Mouse (Mus musculus) kidney, adult 2 months (tissue): ENCODE measurements at regions not wholly inside any gene's neighbourhood (a gene's known extent, or its start where the extent isn't known, plus 50 kb on each side); places are given as distances from the start of the nearest gene placed in this dataset.
A peak's percentile ranks its signal among the peaks of the same experiment; 100 is the strongest.
"Not testable (repeated sequence)": the region's sequence is repeated elsewhere in the genome, so short reads cannot be mapped to it uniquely, and the experiment has no call there.

Experiments used
- DNase-seq: peaks from one replicate; pipeline ENCODE4 v3.0.0; 2021
- H3K27ac ChIP-seq: fragments of 200-500 bp; 2 replicates; pipeline ENCODE4 v1.5.1; 2012; ENCODE audit warnings: low read depth, low read length, control low read depth, inconsistent platforms; ENCODE audit not compliant: insufficient read depth
- H3K27me3 ChIP-seq: fragments of 200-500 bp; replicated peaks from 2 replicates; pipeline ENCODE4 v1.6.1; 2012; ENCODE audit warnings: mild to moderate bottlenecking, moderate library complexity, low read length, inconsistent platforms; ENCODE audit not compliant: control insufficient read depth, insufficient read depth
- H3K36me3 ChIP-seq: fragments of 200-500 bp; 2 replicates; pipeline ENCODE4 v1.6.1; 2012; ENCODE audit warnings: mild to moderate bottlenecking, moderate library complexity, low read length, inconsistent platforms; ENCODE audit not compliant: control insufficient read depth, insufficient read depth
- H3K4me1 ChIP-seq: fragments of 200-500 bp; 2 replicates; pipeline ENCODE4 v1.6.1; 2011; ENCODE audit warnings: low read length; ENCODE audit not compliant: control insufficient read depth, insufficient read depth
- H3K4me3 ChIP-seq: fragments of 200-500 bp; 2 replicates; pipeline ENCODE4 v1.5.1; 2011; ENCODE audit warnings: mild to moderate bottlenecking, low read depth, low read length, control low read depth; ENCODE audit not compliant: insufficient read depth
- CTCF ChIP-seq: fragments of 200-500 bp; conservative IDR thresholded peaks from 2 replicates; pipeline ENCODE4 v1.5.1; 2011; ENCODE audit warnings: low read depth, mild to moderate bottlenecking, control low read depth, low read length, moderate library complexity, mixed read lengths; ENCODE audit not compliant: insufficient read depth, insufficient read length
- POLR2A ChIP-seq: fragments of 200-500 bp; IDR thresholded peaks from one replicate; pipeline ENCODE4 v1.6.1; 2011; ENCODE audit warnings: low read depth, low read length, control low read depth
- WGBS: fragments of 180-500 bp; shearing (Covaris S2); methylation state at CpG from one replicate; pipeline ENCODE4 v1.1.7; 2018; 5-methylcytosine and 5-hydroxymethylcytosine counted together

DNA sequence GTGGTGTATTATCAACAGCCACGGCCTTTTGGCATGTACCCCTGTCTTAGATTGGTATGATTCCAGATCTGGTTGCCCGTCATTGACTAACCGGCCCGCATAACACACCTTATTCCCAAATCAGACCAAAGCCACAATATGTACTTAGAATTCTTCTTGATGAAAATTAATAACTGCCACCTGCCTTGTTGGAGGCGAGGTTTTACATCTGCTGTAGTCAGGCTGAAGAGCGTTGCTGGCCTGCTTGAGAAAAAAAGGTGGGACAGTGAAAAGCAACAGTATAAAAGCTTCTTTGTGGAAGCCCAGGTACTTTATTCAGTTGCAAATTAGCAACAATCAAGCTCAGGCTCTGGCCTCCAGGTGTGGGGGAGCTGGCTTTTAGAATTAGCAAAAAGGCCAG, 223.6 kb upstream of the Car8 start:
- not testable (repeated sequence) for H3K4me1 ChIP-seq, DNase-seq, H3K36me3 ChIP-seq, H3K27me3 ChIP-seq, H3K4me3 ChIP-seq, H3K27ac ChIP-seq
- 91% methylated on average over 6 of the region's 6 CpGs for WGBS

DNA sequence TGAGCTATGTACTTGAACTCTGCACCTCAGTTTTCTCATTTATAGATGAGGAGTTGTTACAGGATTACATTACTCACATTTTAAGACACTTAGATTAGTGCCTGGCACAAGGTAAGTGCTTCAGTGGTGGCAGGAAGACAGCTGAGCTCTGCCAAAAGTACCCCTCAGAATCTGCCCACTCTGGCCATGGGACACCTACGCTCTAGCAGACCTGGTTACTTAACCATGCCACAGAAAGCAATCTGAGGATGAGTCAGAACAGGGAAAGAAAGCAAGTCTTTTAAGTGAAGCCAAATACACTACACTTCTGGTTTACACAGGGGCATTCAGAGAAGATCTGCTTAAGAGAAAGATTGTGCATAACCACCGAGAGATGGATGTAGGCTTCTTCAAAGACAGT, 215.5 kb upstream of the Car8 start:
- DNase-seq: no peak
- TF ChIP-seq POLR2A (no peak), CTCF (no peak)

DNA sequence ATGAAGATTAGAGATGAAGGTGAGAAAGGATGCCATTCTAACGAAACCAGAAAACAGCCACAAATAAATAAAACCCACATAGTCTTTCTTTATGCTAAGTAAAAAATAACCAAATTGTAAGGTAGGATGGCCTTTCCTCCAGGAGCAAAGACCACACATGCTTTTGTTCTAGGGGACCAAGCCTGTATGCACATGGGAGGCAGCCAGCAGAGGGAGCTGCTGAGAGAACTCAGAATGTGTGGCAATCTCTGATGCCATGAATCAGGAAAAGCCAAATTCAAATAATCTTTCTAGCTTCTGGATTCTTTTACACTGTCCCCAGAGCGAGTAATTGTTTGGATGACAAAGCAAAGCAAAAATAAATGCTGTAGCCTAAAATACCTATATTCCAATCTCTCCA, 193.6 kb upstream of the Car8 start:
- Histone ChIP-seq H3K4me3 (no peak overlapping the region), H3K27ac (no peak overlapping the region), H3K36me3 (no peaks in the 10 kb centered on the region), H3K4me1 (no peaks in the 10 kb centered on the region), H3K27me3 (no peaks in the 10 kb centered on the region)
- 54% methylated on average over 2 of the region's 2 CpGs for WGBS
- TF ChIP-seq CTCF (peak; percentile 76), POLR2A (no peak)
- DNase-seq: peak; percentile 28

More for the DNA sequence above, 215.5 kb upstream of the Car8 start:
- no peaks in the 10 kb centered on the region for H3K4me1 ChIP-seq
- H3K27me3 ChIP-seq: no peaks in the 10 kb centered on the region
- H3K4me3 ChIP-seq: no peak overlapping the region
- no peak overlapping the region for H3K27ac ChIP-seq
- H3K36me3 ChIP-seq: no peaks in the 10 kb centered on the region
- WGBS: 86% methylated on average over 2 of the region's 2 CpGs

DNA sequence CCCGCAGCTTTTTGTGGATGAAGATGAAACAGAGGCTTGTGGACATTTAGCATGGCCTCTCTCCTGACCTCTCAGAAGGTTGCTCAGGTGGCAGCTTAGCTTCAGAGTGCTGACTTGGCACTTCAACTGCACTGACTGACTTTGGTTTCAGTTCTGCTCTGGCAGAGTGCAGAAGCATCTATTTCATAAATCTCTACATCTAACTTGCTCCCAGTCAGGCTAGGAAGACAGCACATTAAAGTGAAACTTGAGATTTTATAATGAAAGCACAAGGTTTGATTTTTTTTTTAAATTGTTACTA, 192.1 kb upstream of the Car8 start:
- Histone ChIP-seq H3K36me3 (no peaks in the 10 kb centered on the region), H3K4me3 (no peak overlapping the region), H3K4me1 (no peaks in the 10 kb centered on the region), H3K27ac (no peak overlapping the region), H3K27me3 (no peaks in the 10 kb centered on the region)
- 5% methylated on average over 1 of the region's 1 CpGs for WGBS
- DNase-seq: no peak
- TF ChIP-seq POLR2A (no peak), CTCF (no peak)

DNA sequence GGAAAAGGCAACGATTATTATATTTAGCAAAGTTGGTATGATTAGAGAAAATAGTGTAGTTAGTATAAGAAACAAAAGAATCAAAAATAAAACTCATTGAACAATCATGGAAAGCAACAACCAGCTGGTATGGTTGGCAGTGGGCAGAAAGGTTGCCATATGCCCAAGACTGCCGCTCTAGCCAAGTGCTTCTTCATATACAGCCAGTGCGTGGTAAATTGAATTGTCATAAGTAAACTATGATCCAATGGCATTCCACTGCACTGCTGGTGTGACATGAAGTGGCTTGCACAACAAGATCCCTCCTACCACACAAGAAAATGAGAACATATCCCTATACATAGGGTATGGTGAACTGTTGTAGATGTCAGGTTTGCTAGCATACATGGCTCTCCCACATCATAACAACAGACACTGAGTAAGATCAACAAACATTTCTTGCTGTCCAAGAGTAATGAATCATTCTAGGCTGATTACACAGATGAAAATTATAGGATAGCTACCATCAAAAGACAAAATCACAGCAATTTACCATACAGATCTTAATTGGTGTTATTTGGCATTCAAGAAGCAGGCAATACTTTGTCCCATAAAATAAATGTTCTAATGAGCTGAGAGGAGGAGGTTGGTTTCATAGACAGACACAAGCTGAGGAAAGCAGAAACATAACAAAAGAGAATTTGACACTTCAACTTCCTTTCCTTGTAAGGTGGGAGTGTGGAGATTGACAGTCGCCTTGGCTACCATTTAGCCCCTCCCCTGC, 191.6 kb upstream of the Car8 start:
- Histone ChIP-seq H3K4me3 (no peak overlapping the region), H3K36me3 (no peaks in the 10 kb centered on the region), H3K27ac (no peak overlapping the region), H3K4me1 (no peaks in the 10 kb centered on the region), H3K27me3 (no peaks in the 10 kb centered on the region)
- TF ChIP-seq CTCF (no peak), POLR2A (no peak)
- no peak for DNase-seq
- whole genome bisulfite sequencing: 78% methylated on average over 4 of the region's 4 CpGs

DNA sequence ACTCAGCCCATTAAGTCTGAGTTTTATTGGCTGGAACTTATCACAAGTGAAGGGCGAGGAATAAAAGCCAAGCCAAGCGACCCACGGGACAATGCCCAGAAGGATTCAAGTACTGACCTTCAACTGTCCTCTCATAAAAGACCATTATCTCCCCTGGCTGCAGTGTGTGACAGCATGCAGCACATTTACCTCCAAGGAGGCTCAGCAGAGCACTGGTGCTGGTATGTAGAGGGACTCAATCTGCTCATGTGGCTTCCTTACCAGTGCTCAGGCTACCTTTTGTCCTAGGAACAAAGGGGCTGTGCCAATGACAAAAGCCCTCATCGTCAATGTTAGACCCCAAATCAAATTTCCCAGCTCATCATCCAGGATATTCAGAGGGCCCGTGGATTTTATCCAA, 190.9 kb upstream of the Car8 start:
- Histone ChIP-seq H3K36me3 (no peaks in the 10 kb centered on the region), H3K4me3 (no peak overlapping the region), H3K27ac (no peak overlapping the region), H3K4me1 (no peaks in the 10 kb centered on the region), H3K27me3 (no peaks in the 10 kb centered on the region)
- TF ChIP-seq POLR2A: no peak
- TF ChIP-seq CTCF: no peak
- 63% methylated on average over 5 of the region's 5 CpGs for WGBS
- DNase-seq: no peak

DNA sequence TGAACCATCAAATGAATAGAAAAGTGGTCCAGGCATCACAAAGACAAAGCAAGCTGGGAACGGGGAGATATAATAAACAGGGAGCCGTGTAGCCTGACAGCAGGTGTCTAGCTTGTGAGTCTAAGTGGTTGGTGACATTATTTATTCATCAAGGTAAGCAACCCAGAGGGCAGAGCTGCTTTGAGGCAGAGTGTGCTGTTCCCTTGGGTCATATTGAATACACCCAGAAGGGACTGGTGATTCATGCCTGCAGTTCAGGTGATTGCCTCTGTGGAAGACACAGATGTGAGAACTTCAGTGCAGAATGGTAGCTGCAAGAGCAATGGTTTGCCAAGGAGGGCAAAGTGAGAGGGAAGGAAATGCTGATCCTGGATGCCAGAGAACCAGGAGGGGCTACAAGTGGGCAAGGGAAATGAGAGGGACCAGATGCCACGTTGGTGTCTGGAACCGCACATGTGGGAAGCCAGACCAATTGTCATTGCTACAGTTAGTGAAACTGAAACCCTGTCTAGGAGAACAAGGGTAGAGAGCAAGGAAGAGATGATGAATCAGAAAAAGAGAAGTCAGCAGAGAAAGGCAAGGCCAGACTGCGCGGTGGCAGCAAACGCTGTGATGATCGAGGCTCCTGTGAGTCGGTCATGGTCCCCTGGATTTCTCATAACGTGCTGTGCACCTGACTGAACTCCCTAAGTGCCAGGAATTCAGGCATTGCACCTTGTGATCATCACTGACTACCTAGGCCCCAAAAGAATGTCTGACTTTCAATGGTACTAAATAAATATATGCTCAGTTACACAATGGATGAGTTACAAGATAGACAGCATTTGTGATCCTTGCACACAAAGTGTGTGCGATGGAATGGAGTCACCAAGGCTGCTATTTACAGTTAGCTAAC, 190.0 kb upstream of the Car8 start:
- 68% methylated on average over 11 of the region's 11 CpGs for WGBS
- H3K27ac ChIP-seq: no peak overlapping the region
- H3K27me3 ChIP-seq: no peaks in the 10 kb centered on the region
- no peaks in the 10 kb centered on the region for H3K36me3 ChIP-seq
- TF ChIP-seq POLR2A (no peak), CTCF (no peak)
- no peak for DNase-seq
- H3K4me3 ChIP-seq: no peak overlapping the region
- H3K4me1 ChIP-seq: no peaks in the 10 kb centered on the region
